Mouse (Mus musculus) layer of hippocampus, postnatal 36 days (tissue): ENCODE measurements around the gene Aqp5. TPM values are rescaled to one million over a fixed set of nuclear protein-coding genes. Genes with fewer than 3 reads are reported as not detected.

Experiments used
- DNase-seq, 2 experiments: peaks; one replicate each; pipeline ENCODE4 v3.0.0; 2022
- total RNA-seq, 2 experiments: library from RNA; stranded (reverse); gene quantifications; 2 replicates each; pipeline ENCODE4 v1.2.3; 2021

The Aqp5 gene
- total RNA-seq, 2 experiments from 2014 or later = not detected

- no peak for DNase-seq
Measured at GRCm38 (mm10) chr15:99638124-99638485, 47.5 kb downstream of the Aqp5 start.

GRCm38 (mm10) chr15:99642622-99643021 is 52.0 kb downstream of the Aqp5 start:
- DNase-seq = no peak

- DNase-seq = no peak
Measured at GRCm38 (mm10) chr15:99643832-99644231, 53.2 kb downstream of the Aqp5 start.

Other genes with a start within 250 kb of the Aqp5 start
- 1 to 10 TPM; 9.2 to 10.0 TPM for gene Fmnl3, start 220.3 kb upstream of the Aqp5 start, total RNA-seq
- 100 to 1,000 TPM; 357 TPM for gene Tmbim6, start 197.9 kb upstream of the Aqp5 start, total RNA-seq
- gene Nckap5l, start 133.0 kb upstream of the Aqp5 start, total RNA-seq = 10 to 100 TPM; 20.3 to 20.9 TPM
- gene Bcdin3d, start 116.1 kb upstream of the Aqp5 start, total RNA-seq = 1 to 10 TPM; 3.9 to 5.0 TPM
- gene Faim2, start 62.6 kb upstream of the Aqp5 start, total RNA-seq = 100 to 1,000 TPM; 373 to 394 TPM
- not detected for gene Aqp2, start 11.7 kb upstream of the Aqp5 start, total RNA-seq
- under 1 TPM in 1 of 2 experiments, not detected in 1; 0.25 TPM for gene Aqp6, start 10.6 kb downstream of the Aqp5 start, total RNA-seq
- 1 to 10 TPM; 5.2 TPM for gene Racgap1, start 60.9 kb downstream of the Aqp5 start, total RNA-seq
- 10 to 100 TPM; 34.4 to 36.3 TPM for gene Asic1, start 79.6 kb downstream of the Aqp5 start, total RNA-seq
- 100 to 1,000 TPM; 106 to 109 TPM for gene Smarcd1, start 111.3 kb downstream of the Aqp5 start, total RNA-seq
- gene Gm17349, start 114.7 kb downstream of the Aqp5 start, total RNA-seq = 1 to 10 TPM; 4.1 to 6.3 TPM
- 100 to 1,000 TPM; 135 to 146 TPM for gene Gpd1, start 126.7 kb downstream of the Aqp5 start, total RNA-seq
- 100 to 1,000 TPM; 122 to 134 TPM for gene Cox14, start 134.8 kb downstream of the Aqp5 start, total RNA-seq
- 10 to 100 TPM; 29.6 to 30.2 TPM for gene Cers5, start 182.1 kb downstream of the Aqp5 start, total RNA-seq